Mouse (Mus musculus) ES-Bruce4 (cell line): ENCODE data around the gene Terf2.

Source experiments
- CTCF ChIP-seq: IDR thresholded peaks from one replicate; pipeline ENCODE4 v1.8.1; 2011; ENCODE audit warnings: low read depth, low read length
- EP300 ChIP-seq: IDR thresholded peaks from 2 replicates; pipeline ENCODE4 v1.6.1; 2011; ENCODE audit warnings: low read depth, low read length; ENCODE audit not compliant: insufficient read depth
- POLR2A ChIP-seq: IDR thresholded peaks from one replicate; pipeline ENCODE4 v1.8.1; 2011; ENCODE audit warnings: low read length; ENCODE audit not compliant: insufficient read depth

DNA sequence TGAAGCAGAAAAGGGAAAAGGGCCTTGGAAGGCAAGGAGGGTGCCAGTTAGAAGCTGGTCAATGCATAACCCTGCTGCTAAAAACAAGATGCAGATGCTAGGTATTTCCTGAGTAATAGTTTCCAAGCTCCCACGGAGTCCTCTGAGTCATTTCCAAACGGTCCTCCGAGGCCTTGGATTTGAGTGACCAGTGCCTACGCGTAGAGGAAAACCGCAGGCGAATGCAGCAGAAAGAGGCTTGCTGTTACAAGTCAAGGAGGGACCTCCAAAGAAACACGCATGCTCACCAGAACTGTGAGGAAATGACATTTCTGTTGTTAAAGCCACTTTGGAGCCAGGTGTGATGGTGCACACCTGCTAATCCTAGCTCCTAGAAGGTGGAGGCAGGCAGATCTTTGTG lies 72.9 kb downstream of the Terf2 start:
- TF ChIP-seq CTCF (no peak), POLR2A (no peak), EP300 (no peak)
